ENCODE assay signal across 19 mouse cellular contexts in genomic region chr1:37629876-37630275, GRCm38 (mm10).
"Had no signal": no experiment of that assay in that cellular context is flagged by ENCODE, and none has a peak within 500 bp of the region (broad histone marks: within the 10 kb centered on the region; RNA-seq: fewer than 3 reads in every experiment).

No protein-coding gene starts in this region.

- H3K4me1 ChIP-seq: liver, embryonic 15.5 days; midbrain, embryonic 13.5 days; midbrain, embryonic 15.5 days; neural tube, embryonic 12.5 days; stomach, embryonic 15.5 days had no signal

- H3K9me3 ChIP-seq: liver, embryonic 15.5 days; lung, embryonic 15.5 days; midbrain, embryonic 13.5 days; midbrain, embryonic 15.5 days; neural tube, embryonic 12.5 days; stomach, embryonic 15.5 days had no signal

- H3K27me3 ChIP-seq: liver, embryonic 15.5 days; lung, embryonic 15.5 days; midbrain, embryonic 13.5 days; midbrain, embryonic 15.5 days; neural tube, embryonic 12.5 days; stomach, embryonic 15.5 days had no signal

- H3K4me2 ChIP-seq: liver, embryonic 15.5 days; lung, embryonic 15.5 days; midbrain, embryonic 11.5 days; midbrain, embryonic 13.5 days; midbrain, embryonic 15.5 days; neural tube, embryonic 12.5 days; stomach, embryonic 15.5 days had no signal

- H3K27ac ChIP-seq: liver, embryonic 15.5 days; lung, embryonic 15.5 days; macrophage; midbrain, embryonic 13.5 days; midbrain, embryonic 15.5 days; neural tube, embryonic 12.5 days; stomach, embryonic 15.5 days had no signal

- H3K36me3 ChIP-seq: liver, embryonic 15.5 days; lung, embryonic 15.5 days; midbrain, embryonic 13.5 days; midbrain, embryonic 15.5 days; neural tube, embryonic 12.5 days; stomach, embryonic 15.5 days had no signal

- H3K9ac ChIP-seq: liver, embryonic 15.5 days; liver, postnatal 0 days; lung, embryonic 15.5 days; midbrain, embryonic 13.5 days; midbrain, embryonic 15.5 days; neural tube, embryonic 12.5 days; stomach, embryonic 15.5 days had no signal

- DNase-seq: liver, postnatal 0 days; lung, adult 2 months; lung, postnatal 14 days; retina, postnatal 1 day; right cerebral cortex, adult 18-20 months; right cerebral cortex, postnatal 25 days; right cerebral cortex, postnatal 4 days; thymus, adult 2 months; thymus, postnatal 25 days; thymus, postnatal 4 days had no signal

- ATAC-seq: liver, postnatal 0 days; midbrain, embryonic 13.5 days; midbrain, embryonic 15.5 days had no signal

- H3K4me3 ChIP-seq: liver, embryonic 15.5 days; lung, embryonic 15.5 days; megakaryocyte, embryonic 14.5 days; midbrain, embryonic 13.5 days; midbrain, embryonic 15.5 days; neural tube, embryonic 12.5 days; stomach, embryonic 15.5 days had no signal
